Mouse (Mus musculus) liver, embryonic 14.5 days (tissue): ENCODE measurements around the gene Mgll. TPM values are rescaled to one million over a fixed set of nuclear protein-coding genes. Genes with fewer than 3 reads are reported as not detected.

Source experiments
- ATAC-seq: fragments of 200-750 bp; cut with Nextera tagmentation; 2 replicates; pipeline ENCODE4 v1.8.0; 2017; ENCODE audit warnings: moderate number of reproducible peaks, mild to moderate bottlenecking, moderate library complexity; ENCODE audit not compliant: insufficient read depth
- DNase-seq, 3 experiments: peaks; one replicate each; pipeline ENCODE4 v3.0.0-alpha.2; 2012 to 2013; ENCODE audit warnings: low read depth in 3 of 3, low spot score in 3 of 3
- H3K27ac ChIP-seq: fragments of 300-500 bp; sonication (generic); 2 replicates; pipeline ENCODE4 v1.5.1; 2014; ENCODE audit warnings: moderate library complexity, mild to moderate bottlenecking, control low read depth, inconsistent platforms
- H3K27me3 ChIP-seq: fragments of 300-500 bp; sonication (generic); 2 replicates; pipeline ENCODE4 v1.6.1; 2014; ENCODE audit warnings: mild to moderate bottlenecking, low read length, moderate library complexity; ENCODE audit not compliant: control insufficient read depth, insufficient read depth
- H3K36me3 ChIP-seq: fragments of 300-500 bp; sonication (generic); replicated peaks from 2 replicates; pipeline ENCODE4 v1.6.1; 2014; ENCODE audit warnings: low read depth; ENCODE audit not compliant: control insufficient read depth, insufficient read depth
- H3K4me1 ChIP-seq, 2 experiments: fragments of 200-500 bp in 1 of 2; fragments of 300-500 bp in 1 of 2; sonication (generic) in 1 of 2; replicated peaks; 2 replicates each; pipeline ENCODE4 v1.6.1; 2012 to 2014; ENCODE audit warnings: antibody characterized with exemption in 1 of 2, inconsistent platforms in 1 of 2, low read length in 1 of 2; ENCODE audit not compliant: control insufficient read depth in 2 of 2, insufficient read depth in 2 of 2
- H3K4me2 ChIP-seq: fragments of 300-500 bp; sonication (generic); 2 replicates; pipeline ENCODE4 v1.6.1; 2014; ENCODE audit warnings: low read depth, mild to moderate bottlenecking, control low read depth, moderate library complexity
- H3K4me3 ChIP-seq, 2 experiments: fragments of 200-500 bp in 1 of 2; fragments of 300-500 bp in 1 of 2; sonication (generic) in 1 of 2; 2 replicates each; pipeline ENCODE4 v1.5.1; 2012 to 2014; ENCODE audit warnings: low read depth in 2 of 2, low read length in 2 of 2, mild to moderate bottlenecking in 2 of 2, control low read depth in 1 of 2, inconsistent platforms in 1 of 2, moderate library complexity in 1 of 2; ENCODE audit not compliant: insufficient read depth in 1 of 2
- H3K9ac ChIP-seq: fragments of 300-500 bp; sonication (generic); replicated peaks from 2 replicates; pipeline ENCODE4 v1.6.1; 2014; ENCODE audit warnings: mild to moderate bottlenecking, control low read depth, moderate library complexity
- H3K9me3 ChIP-seq: fragments of 300-500 bp; sonication (generic); 2 replicates; pipeline ENCODE4 v1.6.1; 2016; ENCODE audit warnings: low read length, mixed read lengths; ENCODE audit not compliant: control insufficient read depth
- CTCF ChIP-seq: IDR thresholded peaks from 2 replicates; pipeline ENCODE4 v1.5.1; 2016; ENCODE audit warnings: antibody characterized with exemption, low read depth, control low read depth
- EP300 ChIP-seq: IDR thresholded peaks from 2 replicates; pipeline ENCODE4 v1.6.1; 2016; ENCODE audit warnings: antibody characterized with exemption, low read depth
- WGBS: fragments of 180-500 bp; shearing (Covaris S2); extraction: QIAGEN DNeasy Blood & Tissue Kit; methylation state at CpG from one replicate; pipeline ENCODE4 v1.1.7; 2014; ENCODE audit not compliant: insufficient replicate concordance; 5-methylcytosine and 5-hydroxymethylcytosine counted together
- polyA plus RNA-seq, 2 experiments: library from polyadenylated mRNA; depleted of rRNA in 1 of 2; stranded (reverse) in 1 of 2; unstranded in 1 of 2; fragments of >200 nt; fragmentation: Nextera tagmentation in 1 of 2; extraction: Ambion mirVana in 1 of 2; gene quantifications; 2 replicates each; pipeline versions ENCODE4 v1.2.1 to v1.2.3; 2012 to 2014

Mgll gene
- polyA plus RNA-seq, 2 experiments, result 17.0 to 68.0 TPM

DNA sequence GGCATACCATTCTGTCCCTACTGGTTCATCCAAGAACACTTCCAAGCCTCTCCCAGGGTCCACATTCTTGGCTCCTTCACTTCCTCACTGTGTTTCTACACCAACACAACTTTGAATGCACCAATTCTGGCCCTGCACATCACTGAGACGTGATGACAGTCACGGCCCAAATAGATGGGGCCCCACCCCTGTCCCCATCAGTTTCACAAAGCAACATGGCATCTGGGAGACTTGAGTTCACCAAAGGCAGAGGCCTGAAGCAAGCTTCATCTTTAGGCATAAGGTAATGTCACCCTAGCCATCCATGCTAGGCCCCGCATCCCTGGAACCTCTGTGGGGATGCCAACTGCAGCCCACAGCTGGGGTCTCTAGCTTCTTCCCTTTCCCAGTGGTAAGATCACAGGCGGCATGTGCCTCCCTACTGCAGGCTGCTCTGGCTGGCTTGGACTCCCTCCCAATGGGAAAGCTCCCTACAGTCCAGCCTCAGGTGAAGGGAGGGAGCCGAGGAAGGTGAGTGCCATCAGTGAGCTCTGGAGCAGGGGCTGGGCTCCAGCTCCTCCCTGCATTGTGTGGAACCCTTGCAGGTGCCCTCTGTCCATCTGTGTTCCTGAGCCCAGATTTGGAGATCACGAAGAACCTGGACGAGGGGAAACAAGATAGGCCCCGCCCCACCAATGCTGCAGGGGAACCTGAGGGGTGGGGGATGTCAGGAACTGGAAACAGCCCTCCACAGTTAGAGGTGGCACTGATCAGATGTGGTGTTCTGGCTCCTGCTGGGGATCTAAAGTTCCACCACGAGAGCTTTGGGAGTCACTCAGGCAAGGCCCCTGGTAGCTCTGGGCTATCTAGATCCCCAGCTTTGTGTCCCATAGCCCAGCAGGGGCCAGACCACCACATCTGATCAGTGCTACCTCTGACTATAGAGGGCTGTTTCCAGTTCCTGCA lies 119.8 kb downstream of the Mgll start:
- H3K4me1 ChIP-seq, result peaks cover 8 to 16% of the 10 kb centered on the region in 2 experiments
- H3K4me3 ChIP-seq, result no peak overlapping the region
- WGBS, result 63% methylated on average over 9 of the region's 9 CpGs
- no peak overlapping the region for H3K9ac ChIP-seq
- H3K27me3 ChIP-seq, result no peaks in the 10 kb centered on the region
- no peak for DNase-seq
- H3K4me2 ChIP-seq, result no peak overlapping the region
- H3K9me3 ChIP-seq, result no peaks in the 10 kb centered on the region
- peaks cover 3% of the 10 kb centered on the region; the same call in 1 of the 2 replicates for H3K36me3 ChIP-seq
- no peak overlapping the region for H3K27ac ChIP-seq
- ATAC-seq, result no peak
- TF ChIP-seq CTCF (no peak), EP300 (no peak)

DNA sequence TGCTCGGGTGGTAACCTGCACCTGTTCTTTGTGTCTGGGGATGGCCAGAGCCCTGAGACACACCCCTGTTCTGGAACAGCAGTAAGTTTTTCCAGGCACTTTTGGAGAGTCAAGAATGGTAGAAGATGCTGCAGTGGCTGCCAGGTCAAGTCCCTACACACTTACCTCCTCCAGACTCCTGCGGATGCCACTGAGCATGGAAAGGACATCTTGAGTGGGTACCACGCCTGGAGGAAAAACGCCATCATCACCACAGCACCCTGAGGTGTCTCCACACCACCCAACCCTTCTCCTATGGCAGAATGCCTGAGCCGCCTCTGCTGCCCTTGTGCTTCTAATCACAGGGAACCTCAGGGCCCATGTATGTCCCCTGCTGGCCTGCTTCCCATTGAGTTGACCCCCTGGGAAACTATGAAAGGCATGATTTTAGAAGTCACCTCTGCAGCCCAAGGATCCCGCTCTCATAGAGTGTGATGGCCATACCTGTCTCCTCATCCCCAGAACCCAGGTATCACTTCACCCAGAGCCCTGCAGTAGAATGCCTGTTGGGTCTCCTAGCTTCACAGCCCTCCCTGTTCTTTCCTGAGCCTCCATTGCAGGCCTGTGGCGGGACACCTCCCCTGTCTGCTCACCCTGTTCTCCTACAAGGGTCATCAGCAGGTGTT lies 120.8 kb downstream of the Mgll start:
- ATAC-seq, result no peak
- Histone ChIP-seq H3K4me2 (no peak overlapping the region), H3K9ac (no peak overlapping the region), H3K4me3 (no peak overlapping the region), H3K27me3 (no peaks in the 10 kb centered on the region), H3K9me3 (no peaks in the 10 kb centered on the region), H3K4me1 (peaks cover 8 to 16% of the 10 kb centered on the region in 2 experiments), H3K27ac (no peak overlapping the region), H3K36me3 (no peaks in the 10 kb centered on the region)
- DNase-seq, result no peak
- TF ChIP-seq EP300, result no peak
- TF ChIP-seq CTCF, result no peak
- WGBS, result 73% methylated on average over 7 of the region's 7 CpGs

DNA sequence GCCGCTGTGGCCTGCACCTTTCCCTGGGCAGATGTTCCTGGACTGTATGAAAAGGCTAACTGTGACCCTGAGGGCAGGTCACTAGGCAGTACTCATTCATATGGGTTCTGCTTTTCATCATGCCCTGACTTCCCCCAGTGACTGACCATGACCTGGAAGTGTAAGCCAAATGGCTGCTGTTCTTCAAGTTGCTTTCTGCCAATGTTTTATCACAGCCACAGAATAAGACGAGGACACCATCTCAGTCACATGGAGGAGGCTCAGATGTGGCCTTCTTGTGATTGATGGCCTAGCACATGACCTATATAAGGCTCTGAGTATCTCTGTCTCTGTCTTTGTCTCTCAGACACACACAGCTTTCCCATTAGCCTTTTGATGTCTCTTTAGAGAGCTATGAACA lies 123.4 kb downstream of the Mgll start:
- no peaks in the 10 kb centered on the region for H3K9me3 ChIP-seq
- no peak for ATAC-seq
- no peak overlapping the region for H3K27ac ChIP-seq
- no peaks in the 10 kb centered on the region for H3K27me3 ChIP-seq
- H3K9ac ChIP-seq, result no peak overlapping the region
- no peaks in the 10 kb centered on the region for H3K36me3 ChIP-seq
- no peak overlapping the region for H3K4me3 ChIP-seq
- peaks cover 5 to 8% of the 10 kb centered on the region in 2 experiments; a peak in 3 of 4 replicates for H3K4me1 ChIP-seq
- H3K4me2 ChIP-seq, result no peak overlapping the region
- TF ChIP-seq EP300, result no peak
- no peak for TF ChIP-seq CTCF
- DNase-seq, result no peak
- 56% methylated on average over 2 of the region's 2 CpGs for WGBS

DNA sequence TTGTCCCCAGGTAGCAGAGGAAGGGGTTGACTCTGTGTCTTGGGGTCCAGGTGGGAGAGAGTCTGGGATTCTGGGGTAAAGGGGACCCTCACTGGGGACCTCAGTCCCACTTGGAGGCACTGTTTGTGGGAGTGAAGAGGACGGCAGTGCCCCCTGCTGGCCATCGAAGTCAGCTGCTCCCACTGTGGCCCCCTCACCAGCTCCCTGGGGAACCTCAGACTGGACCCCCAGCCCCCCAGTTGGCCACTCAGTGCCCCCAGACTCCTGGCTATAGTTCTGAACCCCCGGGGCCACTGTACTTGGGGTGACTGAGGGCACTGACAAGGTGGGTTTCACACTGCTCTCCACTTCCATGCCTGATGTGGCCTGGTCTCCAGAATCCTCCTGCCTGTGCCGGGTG lies 125.1 kb downstream of the Mgll start:
- Histone ChIP-seq H3K4me3 (no peak overlapping the region), H3K27me3 (no peaks in the 10 kb centered on the region), H3K27ac (no peak overlapping the region), H3K4me1 (no peaks in the 10 kb centered on the region), H3K9ac (no peak overlapping the region), H3K9me3 (no peaks in the 10 kb centered on the region), H3K36me3 (no peaks in the 10 kb centered on the region), H3K4me2 (no peak overlapping the region)
- WGBS, result 36% methylated on average over 4 of the region's 4 CpGs
- no peak for TF ChIP-seq EP300
- TF ChIP-seq CTCF, result peak; percentile 82
- DNase-seq (no peak), ATAC-seq (0 out of 2 replicates have a peak, but pooled peaks have one; percentile 20)

DNA sequence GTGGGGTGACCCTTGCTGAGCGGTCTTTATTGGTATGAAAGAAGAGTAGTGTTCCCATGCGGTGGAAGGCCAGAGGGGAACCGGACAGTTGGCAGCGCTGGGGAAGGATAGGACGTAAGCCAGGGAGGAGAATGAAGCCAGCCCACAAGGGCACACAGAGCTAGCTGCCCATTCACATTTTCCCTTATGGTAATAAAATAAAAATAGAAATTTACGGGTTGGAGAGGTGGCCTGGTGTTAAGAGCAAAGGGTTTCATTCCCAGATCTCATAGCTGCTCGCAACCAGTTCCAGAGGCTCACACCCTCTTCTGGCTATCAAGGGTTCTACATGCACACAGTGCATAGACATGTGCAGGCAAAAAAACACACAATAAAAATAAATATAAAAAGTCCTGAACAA lies 125.8 kb downstream of the Mgll start:
- no peaks in the 10 kb centered on the region for H3K27me3 ChIP-seq
- 75% methylated on average over 7 of the region's 7 CpGs for WGBS

More for the DNA sequence above, 125.8 kb downstream of the Mgll start:
- no peaks in the 10 kb centered on the region for H3K4me1 ChIP-seq
- no peak overlapping the region for H3K27ac ChIP-seq
- no peak for DNase-seq
- no peak overlapping the region for H3K9ac ChIP-seq
- no peaks in the 10 kb centered on the region for H3K9me3 ChIP-seq
- no peak overlapping the region for H3K4me2 ChIP-seq
- TF ChIP-seq EP300, result no peak
- no peak for TF ChIP-seq CTCF
- H3K4me3 ChIP-seq, result no peak overlapping the region
- no peaks in the 10 kb centered on the region for H3K36me3 ChIP-seq
- ATAC-seq, result no peak
